Mouse (Mus musculus) spleen, postnatal 14 days (tissue): ENCODE measurements around the gene Crtc2.
A peak's percentile ranks its signal among the peaks of the same experiment; 100 is the strongest.
"Not testable (repeated sequence)": the region's sequence is repeated elsewhere in the genome, so short reads cannot be mapped to it uniquely, and the experiment has no call there.

Experiments used
- DNase-seq, 2 experiments: peaks; one replicate each; pipeline ENCODE4 v3.0.0; 2021 to 2022; ENCODE audit warnings: low spot score in 2 of 2

Crtc2 gene

GRCm38 (mm10) chr3:90242984-90243775, 10.8 kb upstream of the Crtc2 start, which contains the start of gene Creb3l4:
Gene Creb3l4 (minus strand): TSS chr3:90243512.
- no peak for DNase-seq

GRCm38 (mm10) chr3:90245406-90245805, 8.6 kb upstream of the Crtc2 start:
- no peak for DNase-seq

GRCm38 (mm10) chr3:90247630-90247959, 6.4 kb upstream of the Crtc2 start:
- DNase-seq: no peak

GRCm38 (mm10) chr3:90247960-90248745, 5.8 kb upstream of the Crtc2 start, which contains the start of gene Slc39a1:
Gene Slc39a1 (plus strand): TSS chr3:90248172.
- peak; percentile 72 to 83 for DNase-seq

- DNase-seq: peak in 1 of 2 experiments; percentile 28
Observed at GRCm38 (mm10) chr3:90248746-90249100, 5.2 kb upstream of the Crtc2 start.

- no peak for DNase-seq
Observed at GRCm38 (mm10) chr3:90250791-90251190, 3.2 kb upstream of the Crtc2 start.

- not testable (repeated sequence) for DNase-seq
Observed at GRCm38 (mm10) chr3:90251731-90252226, 2.2 kb upstream of the Crtc2 start.

GRCm38 (mm10) chr3:90252659-90253058, 1.3 kb upstream of the Crtc2 start:
- DNase-seq: not testable (repeated sequence)

- DNase-seq: not testable (repeated sequence)
Observed at GRCm38 (mm10) chr3:90253174-90253573, 789 bp upstream of the Crtc2 start.

- DNase-seq: no peak
Observed at GRCm38 (mm10) chr3:90254419-90255193, 643 bp downstream of the Crtc2 start.

GRCm38 (mm10) chr3:90255194-90255565, 1.2 kb downstream of the Crtc2 start:
- no peak for DNase-seq

GRCm38 (mm10) chr3:90255784-90256353, 1.9 kb downstream of the Crtc2 start:
- no peak for DNase-seq

- no peak for DNase-seq
Observed at GRCm38 (mm10) chr3:90256731-90257530, 3.0 kb downstream of the Crtc2 start.

GRCm38 (mm10) chr3:90258521-90258920, 4.6 kb downstream of the Crtc2 start:
- no peak for DNase-seq

GRCm38 (mm10) chr3:90263121-90263771, 9.3 kb downstream of the Crtc2 start:
- DNase-seq: no peak

- DNase-seq: no peak
Observed at GRCm38 (mm10) chr3:90264687-90265033, 10.7 kb downstream of the Crtc2 start.

- peak; percentile 88 to 94 for DNase-seq
Observed at GRCm38 (mm10) chr3:90265034-90265931, 11.3 kb downstream of the Crtc2 start, which contains the start of gene Dennd4b. Gene Dennd4b (plus strand): TSS chr3:90265185.

GRCm38 (mm10) chr3:90265932-90266741, 12.2 kb downstream of the Crtc2 start:
- DNase-seq: peak in 1 of 2 experiments; percentile 41
